Mouse (Mus musculus): ENCODE measurements around the gene Ccl27a.

DNA sequence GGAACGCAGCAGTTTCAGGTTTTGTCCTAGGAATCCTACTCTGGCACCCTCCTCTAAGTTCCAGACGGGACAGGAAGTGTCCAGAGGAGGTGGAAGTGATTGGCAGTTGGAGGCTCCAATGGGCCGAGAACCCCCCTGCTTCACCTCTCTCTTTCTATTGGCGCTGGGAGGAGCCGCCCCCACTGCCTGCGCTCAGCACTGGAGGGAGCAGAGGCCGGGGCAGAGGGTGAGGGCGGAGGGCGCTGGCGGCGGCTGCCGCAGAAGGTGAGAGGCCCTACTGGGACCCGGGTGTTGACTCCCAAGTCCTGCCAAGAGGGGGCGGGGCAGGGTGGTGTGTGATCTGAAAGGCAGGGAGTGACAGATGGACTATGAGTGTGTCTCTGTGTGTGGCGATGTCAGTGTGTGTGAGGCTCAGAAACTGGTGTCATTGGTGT, 13.7 kb downstream of the Ccl27a start:
- TF ChIP-seq POLR2A (IDR thresholded peaks at IDR 0.05; ENCODE audit: insufficient read depth, low read depth, low read length) = peak; percentile 86
- TF ChIP-seq CTCF (IDR thresholded peaks at IDR 0.05) = peak; percentile 29; the same call in 1 of the 2 replicates
- 0 out of 2 replicates have a peak, but pooled peaks have one; percentile 37 for TF ChIP-seq EP300 (IDR thresholded peaks at IDR 0.05; ENCODE audit: insufficient read depth, low read depth, low read length)

Measured in heart, adult 2 months (tissue).